Mouse (Mus musculus): ENCODE measurements around the gene Olfr1036. TPM values are rescaled to one million over a fixed set of nuclear protein-coding genes. Genes with fewer than 3 reads are reported as not detected.

Olfr1036 gene
- not detected for polyA plus RNA-seq (2014; fragmentation: Illumina TruSeq; extraction: RNeasy Lipid Tissue Mini Kit (QIAGEN cat#74804); ENCODE audit: low replicate concordance)

GRCm38 (mm10) chr2:86073692-86074091 lies at the start of gene Olfr1036:
Olfr1036 (plus strand) TSS chr2:86073992.

GRCm38 (mm10) chr2:86045561-86045960 lies 28.2 kb upstream of the Olfr1036 start, which contains the start of gene Olfr1034:
Olfr1034 (plus strand) TSS chr2:86045861.

DNA sequence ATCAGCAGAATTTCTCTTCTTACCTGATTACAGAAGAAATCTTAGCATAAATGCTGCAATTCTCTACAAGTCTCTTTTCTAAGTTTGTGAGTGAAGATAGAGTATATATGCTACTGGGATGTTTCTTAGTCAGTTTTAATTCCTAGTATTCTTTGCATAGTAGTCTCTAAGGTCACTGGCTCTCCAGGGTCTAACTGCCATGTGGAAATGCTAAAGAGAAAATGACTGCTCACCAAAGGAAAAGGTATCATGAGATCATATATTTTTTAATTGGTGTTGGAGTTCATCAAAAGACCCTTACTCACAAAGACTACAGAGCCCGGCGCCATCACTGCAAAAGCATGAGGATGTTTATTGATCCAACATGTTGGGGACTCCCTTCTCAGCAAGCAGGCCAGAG lies 13.5 kb downstream of the Olfr1036 start, which contains the start of gene Olfr1037:
Gene Olfr1037 (minus strand): TSS at position 101 of the 400 bp plus-strand sequence.

Other genes starting within 250 kb of the Olfr1036 start
- not detected for gene Olfr1019, start 228.5 kb upstream of the Olfr1036 start, polyA plus RNA-seq (2014; fragmentation: Illumina TruSeq; extraction: RNeasy Lipid Tissue Mini Kit (QIAGEN cat#74804); ENCODE audit: low replicate concordance)
- not detected for gene Olfr1020, start 227.0 kb upstream of the Olfr1036 start, polyA plus RNA-seq (2014; fragmentation: Illumina TruSeq; extraction: RNeasy Lipid Tissue Mini Kit (QIAGEN cat#74804); ENCODE audit: low replicate concordance)
- not detected for gene Olfr1022, start 205.4 kb upstream of the Olfr1036 start, polyA plus RNA-seq (2014; fragmentation: Illumina TruSeq; extraction: RNeasy Lipid Tissue Mini Kit (QIAGEN cat#74804); ENCODE audit: low replicate concordance)
- gene Olfr1023, start 188.4 kb upstream of the Olfr1036 start, polyA plus RNA-seq (2014; fragmentation: Illumina TruSeq; extraction: RNeasy Lipid Tissue Mini Kit (QIAGEN cat#74804); ENCODE audit: low replicate concordance), result not detected
- gene Olfr1024, start 168.9 kb upstream of the Olfr1036 start, polyA plus RNA-seq (2014; fragmentation: Illumina TruSeq; extraction: RNeasy Lipid Tissue Mini Kit (QIAGEN cat#74804); ENCODE audit: low replicate concordance), result not detected
- gene Olfr1025-ps1, start 158.8 kb upstream of the Olfr1036 start, polyA plus RNA-seq (2014; fragmentation: Illumina TruSeq; extraction: RNeasy Lipid Tissue Mini Kit (QIAGEN cat#74804); ENCODE audit: low replicate concordance), result not detected
- not detected for gene Olfr1026, start 152.4 kb upstream of the Olfr1036 start, polyA plus RNA-seq (2014; fragmentation: Illumina TruSeq; extraction: RNeasy Lipid Tissue Mini Kit (QIAGEN cat#74804); ENCODE audit: low replicate concordance)
- gene Olfr1028, start 123.6 kb upstream of the Olfr1036 start, polyA plus RNA-seq (2014; fragmentation: Illumina TruSeq; extraction: RNeasy Lipid Tissue Mini Kit (QIAGEN cat#74804); ENCODE audit: low replicate concordance), result not detected
- gene Olfr1029, start 100.1 kb upstream of the Olfr1036 start, polyA plus RNA-seq (2014; fragmentation: Illumina TruSeq; extraction: RNeasy Lipid Tissue Mini Kit (QIAGEN cat#74804); ENCODE audit: low replicate concordance), result not detected
- not detected for gene Olfr1030, start 94.7 kb upstream of the Olfr1036 start, polyA plus RNA-seq (2014; fragmentation: Illumina TruSeq; extraction: RNeasy Lipid Tissue Mini Kit (QIAGEN cat#74804); ENCODE audit: low replicate concordance)
- gene Olfr1031, start 83.7 kb upstream of the Olfr1036 start, polyA plus RNA-seq (2014; fragmentation: Illumina TruSeq; extraction: RNeasy Lipid Tissue Mini Kit (QIAGEN cat#74804); ENCODE audit: low replicate concordance), result not detected
- not detected for gene Olfr1032, start 68.5 kb upstream of the Olfr1036 start, polyA plus RNA-seq (2014; fragmentation: Illumina TruSeq; extraction: RNeasy Lipid Tissue Mini Kit (QIAGEN cat#74804); ENCODE audit: low replicate concordance)
- gene Olfr1033, start 53.4 kb upstream of the Olfr1036 start, polyA plus RNA-seq (2014; fragmentation: Illumina TruSeq; extraction: RNeasy Lipid Tissue Mini Kit (QIAGEN cat#74804); ENCODE audit: low replicate concordance), result 3.2 TPM
- gene Olfr1034, start 28.1 kb upstream of the Olfr1036 start, polyA plus RNA-seq (2014; fragmentation: Illumina TruSeq; extraction: RNeasy Lipid Tissue Mini Kit (QIAGEN cat#74804); ENCODE audit: low replicate concordance), result 0.89 TPM
- gene Olfr1037, start 13.4 kb downstream of the Olfr1036 start, polyA plus RNA-seq (2014; fragmentation: Illumina TruSeq; extraction: RNeasy Lipid Tissue Mini Kit (QIAGEN cat#74804); ENCODE audit: low replicate concordance), result not detected
- gene Olfr1039, start 61.9 kb downstream of the Olfr1036 start, polyA plus RNA-seq (2014; fragmentation: Illumina TruSeq; extraction: RNeasy Lipid Tissue Mini Kit (QIAGEN cat#74804); ENCODE audit: low replicate concordance), result not detected
- not detected for gene Olfr1040, start 72.7 kb downstream of the Olfr1036 start, polyA plus RNA-seq (2014; fragmentation: Illumina TruSeq; extraction: RNeasy Lipid Tissue Mini Kit (QIAGEN cat#74804); ENCODE audit: low replicate concordance)
- gene Olfr1042, start 87.8 kb downstream of the Olfr1036 start, polyA plus RNA-seq (2014; fragmentation: Illumina TruSeq; extraction: RNeasy Lipid Tissue Mini Kit (QIAGEN cat#74804); ENCODE audit: low replicate concordance), result not detected
- gene Olfr1043, start 93.5 kb downstream of the Olfr1036 start, polyA plus RNA-seq (2014; fragmentation: Illumina TruSeq; extraction: RNeasy Lipid Tissue Mini Kit (QIAGEN cat#74804); ENCODE audit: low replicate concordance), result not detected
- not detected for gene Olfr1044, start 103.8 kb downstream of the Olfr1036 start, polyA plus RNA-seq (2014; fragmentation: Illumina TruSeq; extraction: RNeasy Lipid Tissue Mini Kit (QIAGEN cat#74804); ENCODE audit: low replicate concordance)
- gene Olfr52, start 111.7 kb downstream of the Olfr1036 start, polyA plus RNA-seq (2014; fragmentation: Illumina TruSeq; extraction: RNeasy Lipid Tissue Mini Kit (QIAGEN cat#74804); ENCODE audit: low replicate concordance), result not detected
- gene Olfr1045, start 129.0 kb downstream of the Olfr1036 start, polyA plus RNA-seq (2014; fragmentation: Illumina TruSeq; extraction: RNeasy Lipid Tissue Mini Kit (QIAGEN cat#74804); ENCODE audit: low replicate concordance), result not detected
- not detected for gene Olfr1046, start 145.3 kb downstream of the Olfr1036 start, polyA plus RNA-seq (2014; fragmentation: Illumina TruSeq; extraction: RNeasy Lipid Tissue Mini Kit (QIAGEN cat#74804); ENCODE audit: low replicate concordance)
- not detected for gene Olfr1047, start 157.4 kb downstream of the Olfr1036 start, polyA plus RNA-seq (2014; fragmentation: Illumina TruSeq; extraction: RNeasy Lipid Tissue Mini Kit (QIAGEN cat#74804); ENCODE audit: low replicate concordance)
- gene Olfr1048, start 166.3 kb downstream of the Olfr1036 start, polyA plus RNA-seq (2014; fragmentation: Illumina TruSeq; extraction: RNeasy Lipid Tissue Mini Kit (QIAGEN cat#74804); ENCODE audit: low replicate concordance), result not detected
- not detected for gene Olfr1049, start 184.3 kb downstream of the Olfr1036 start, polyA plus RNA-seq (2014; fragmentation: Illumina TruSeq; extraction: RNeasy Lipid Tissue Mini Kit (QIAGEN cat#74804); ENCODE audit: low replicate concordance)
- not detected for gene Olfr1051, start 205.1 kb downstream of the Olfr1036 start, polyA plus RNA-seq (2014; fragmentation: Illumina TruSeq; extraction: RNeasy Lipid Tissue Mini Kit (QIAGEN cat#74804); ENCODE audit: low replicate concordance)
- gene Olfr1052, start 218.5 kb downstream of the Olfr1036 start, polyA plus RNA-seq (2014; fragmentation: Illumina TruSeq; extraction: RNeasy Lipid Tissue Mini Kit (QIAGEN cat#74804); ENCODE audit: low replicate concordance), result not detected
- not detected for gene Olfr1053, start 241.3 kb downstream of the Olfr1036 start, polyA plus RNA-seq (2014; fragmentation: Illumina TruSeq; extraction: RNeasy Lipid Tissue Mini Kit (QIAGEN cat#74804); ENCODE audit: low replicate concordance)

All from small intestine, adult 10 weeks (tissue).